Mouse (Mus musculus): Measurements from ENCODE around the gene Lpcat2b.
"Not testable (repeated sequence)": the region's sequence is repeated elsewhere in the genome, so short reads cannot be mapped to it uniquely, and the experiment has no call there.

Lpcat2b gene

DNA sequence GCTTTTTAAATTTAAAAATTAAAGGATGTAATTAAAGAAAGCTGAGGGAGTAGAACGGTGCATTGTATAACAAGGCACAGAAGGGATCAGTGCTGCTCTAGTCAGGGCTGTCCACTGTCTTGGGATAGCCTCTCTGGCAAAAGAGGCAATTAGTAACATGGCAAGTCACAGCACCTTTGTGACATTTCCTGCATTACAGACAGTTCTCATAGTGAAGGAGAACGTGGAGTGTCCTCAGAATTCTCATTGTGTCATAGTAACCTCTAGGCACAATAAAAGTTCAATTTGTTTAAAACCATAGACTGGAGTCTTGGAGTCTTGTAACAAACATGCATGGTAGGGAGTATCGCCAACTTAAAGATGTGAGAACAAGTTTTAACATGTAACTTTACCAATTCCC lies at the start of gene Lpcat2b:
Gene Lpcat2b, plus strand, starts transcription at position 301 of the 400 bp plus-strand sequence.
- DNase-seq (ENCODE audit: low spot score in 2 of 2) = no peak

DNA sequence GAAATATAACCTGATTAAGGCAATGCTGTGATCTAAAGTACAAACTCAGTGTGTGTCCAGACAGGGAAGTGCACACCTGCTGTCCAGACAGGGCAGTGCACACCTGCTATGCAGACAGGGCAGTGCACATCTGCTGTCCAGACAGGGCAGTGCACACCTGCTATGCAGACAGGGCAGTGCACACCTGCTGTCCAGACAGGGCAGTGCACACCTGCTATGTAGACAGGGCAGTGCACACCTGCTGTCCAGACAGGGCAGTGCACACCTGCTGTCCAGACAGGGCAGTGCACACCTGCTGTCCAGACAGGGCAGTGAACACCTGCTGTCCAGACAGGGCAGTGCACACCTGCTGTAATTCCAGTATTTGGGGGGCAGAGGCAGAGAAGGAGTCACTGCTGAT lies 44.9 kb upstream of the Lpcat2b start:
- not testable (repeated sequence) for DNase-seq (ENCODE audit: low spot score in 2 of 2)

DNA sequence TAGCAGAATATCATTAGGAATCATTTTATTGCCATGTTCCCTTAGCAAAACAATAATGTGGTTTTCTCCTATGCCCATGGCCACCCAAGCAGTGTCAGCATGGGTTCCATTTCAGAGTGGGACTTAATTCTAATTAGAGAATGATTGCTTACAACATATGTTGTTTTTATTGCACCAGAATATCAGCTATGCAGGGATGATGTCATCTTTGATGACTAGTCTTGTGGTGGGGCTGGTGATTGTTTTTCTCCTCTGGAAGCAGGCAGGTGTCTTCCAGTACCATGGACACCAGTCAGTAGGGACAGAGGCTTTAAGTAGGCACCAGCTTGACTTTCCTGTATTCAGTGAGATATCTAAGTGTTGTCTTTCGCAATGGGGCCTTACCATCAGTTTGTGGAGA lies 43.6 kb upstream of the Lpcat2b start:
- no peak for DNase-seq (ENCODE audit: low spot score in 2 of 2)

DNA sequence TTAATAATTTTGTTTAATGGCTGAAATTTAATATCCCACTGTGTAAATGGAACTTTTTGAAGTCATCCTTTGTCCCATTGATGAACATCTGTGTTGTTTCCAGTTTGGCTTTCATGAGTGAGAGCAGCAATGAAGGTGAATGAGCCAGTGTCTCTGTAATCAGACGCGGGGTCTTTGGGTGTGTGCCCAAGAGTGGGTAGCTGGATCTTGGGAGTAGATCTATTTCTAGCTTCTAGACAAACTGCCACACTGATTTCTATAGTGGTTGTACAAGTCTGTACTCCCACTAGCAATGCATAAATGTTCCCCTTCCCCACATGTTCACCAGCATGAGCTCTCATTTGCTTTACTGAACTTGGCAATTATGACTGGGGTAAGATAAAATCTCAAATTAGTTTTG lies 42.0 kb upstream of the Lpcat2b start:
- no peak for DNase-seq (ENCODE audit: low spot score in 2 of 2)

DNA sequence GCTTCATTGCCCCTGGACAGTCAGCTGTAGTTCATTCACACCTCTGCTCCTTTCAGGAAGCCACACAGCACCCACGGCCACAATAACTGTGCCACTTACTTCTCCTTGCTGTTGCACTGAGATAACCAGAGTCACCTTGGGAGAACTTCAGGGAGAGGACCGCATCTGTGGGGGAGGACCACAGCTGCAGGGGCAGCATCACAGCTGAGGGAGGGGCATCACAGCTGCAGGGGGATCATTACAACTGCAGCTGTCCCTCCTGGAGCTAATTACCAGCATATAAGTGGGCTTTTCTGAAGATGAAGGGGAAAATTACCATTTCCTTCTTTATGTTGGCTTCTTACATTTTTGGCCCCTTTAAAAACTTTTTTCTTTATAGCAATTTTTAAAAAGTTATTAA lies 36.9 kb upstream of the Lpcat2b start:
- no peak for DNase-seq (ENCODE audit: low spot score in 2 of 2)

DNA sequence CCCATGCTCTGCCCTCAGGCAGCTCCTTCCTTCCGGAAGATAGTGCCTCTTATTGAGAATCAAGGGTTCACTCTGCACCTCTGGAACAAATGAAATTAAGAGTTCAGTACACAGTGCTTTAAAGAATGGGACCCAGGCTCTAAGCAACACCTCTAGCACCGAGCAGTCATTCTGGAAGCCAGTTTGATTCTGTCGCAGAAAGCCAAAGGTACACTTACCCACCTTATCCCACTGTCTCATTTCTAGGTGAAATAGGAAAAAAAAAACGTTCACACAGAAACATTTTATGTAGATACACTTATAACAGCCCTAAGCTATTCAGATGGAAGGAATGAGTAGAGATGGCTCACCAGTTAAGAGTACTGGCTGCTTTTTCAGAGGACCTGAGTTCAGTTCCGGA lies 28.9 kb upstream of the Lpcat2b start, which contains the start of gene Ephx4:
Gene Ephx4, plus strand, starts transcription at position 301 of the 400 bp plus-strand sequence.
- no peak for DNase-seq (ENCODE audit: low spot score in 2 of 2)

DNA sequence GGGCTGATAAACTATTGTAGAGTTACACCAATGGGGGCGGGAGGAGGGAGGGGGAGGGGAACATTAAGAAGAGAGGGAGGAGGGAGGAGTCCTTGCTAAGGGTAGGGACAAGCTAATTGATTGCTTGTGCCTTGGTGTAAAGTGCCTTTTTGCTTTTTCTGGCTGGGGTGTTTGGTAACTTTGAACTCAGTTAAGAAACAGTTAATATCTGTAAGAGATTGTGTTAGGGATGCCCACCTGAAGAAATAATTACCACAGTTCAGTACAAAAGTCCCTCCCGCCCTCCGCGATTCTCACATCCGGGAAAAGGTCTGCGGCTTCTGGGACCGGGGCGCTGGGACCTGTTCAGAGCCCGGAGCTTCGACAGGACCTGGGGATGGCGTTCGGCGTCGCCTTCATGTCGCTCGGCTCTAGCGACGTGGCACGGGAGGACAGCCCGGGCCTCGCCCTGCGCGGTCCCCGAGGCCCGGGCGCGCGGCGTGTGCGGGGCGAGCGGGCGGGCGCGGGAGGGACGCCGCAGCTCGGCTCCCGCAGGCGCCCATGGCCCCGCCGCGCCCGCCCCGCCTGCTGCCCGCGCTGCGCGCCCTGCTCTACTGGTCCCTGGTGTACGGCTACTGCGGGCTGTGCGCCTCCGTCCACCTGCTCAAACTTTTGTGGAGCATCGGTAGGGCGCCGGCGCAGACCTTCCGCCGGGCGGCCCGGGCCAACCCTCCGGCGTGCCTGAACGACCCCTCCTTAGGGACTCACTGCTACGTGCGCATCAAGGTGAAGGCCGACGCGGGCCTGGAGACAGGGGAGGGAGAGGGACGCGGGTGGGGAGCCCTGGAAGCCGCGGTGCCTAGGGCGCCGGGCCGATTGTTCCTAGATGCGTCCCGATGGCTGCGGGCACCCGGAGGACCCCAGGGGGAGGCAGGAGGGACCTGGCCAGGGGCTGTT lies 28.1 kb upstream of the Lpcat2b start:
- DNase-seq (ENCODE audit: low spot score in 2 of 2) = peak; percentile 40 to 48

DNA sequence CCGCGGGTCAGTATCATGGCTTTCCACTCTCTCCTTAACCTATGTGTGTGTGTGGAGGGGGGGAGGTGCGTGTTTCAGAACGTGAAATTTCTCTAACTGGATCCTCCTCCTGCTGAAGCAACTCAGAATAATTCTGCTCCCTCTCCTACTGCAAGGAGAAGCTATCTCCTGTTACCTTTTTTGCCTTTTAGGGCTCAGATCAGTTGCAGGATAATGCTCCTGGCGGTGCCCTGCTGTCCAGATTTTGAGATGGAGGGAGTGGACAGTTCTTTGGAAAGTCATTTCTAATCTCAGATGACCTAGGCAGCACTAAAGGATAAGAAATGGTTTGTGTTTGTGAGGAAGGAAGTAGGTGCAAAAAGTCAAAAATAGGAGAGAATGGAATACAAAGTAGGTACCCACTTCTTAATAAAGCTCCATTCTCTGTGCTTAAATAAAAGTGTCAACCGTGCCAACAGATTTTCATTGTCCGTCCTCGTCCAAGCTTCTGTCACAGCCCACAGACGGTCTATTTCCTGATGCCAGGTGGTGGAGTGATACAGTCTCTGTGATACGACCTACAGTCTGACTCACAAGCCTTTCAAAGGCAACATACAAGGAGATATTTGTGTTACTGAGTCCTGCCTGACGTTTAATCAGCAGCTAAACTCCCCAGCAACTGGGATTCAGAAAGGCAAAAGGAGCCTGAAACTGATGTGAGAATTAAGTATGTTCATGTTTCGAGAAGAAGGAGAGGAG lies 27.2 kb upstream of the Lpcat2b start:
- peak; percentile 57 to 82 for DNase-seq (ENCODE audit: low spot score in 2 of 2)

DNA sequence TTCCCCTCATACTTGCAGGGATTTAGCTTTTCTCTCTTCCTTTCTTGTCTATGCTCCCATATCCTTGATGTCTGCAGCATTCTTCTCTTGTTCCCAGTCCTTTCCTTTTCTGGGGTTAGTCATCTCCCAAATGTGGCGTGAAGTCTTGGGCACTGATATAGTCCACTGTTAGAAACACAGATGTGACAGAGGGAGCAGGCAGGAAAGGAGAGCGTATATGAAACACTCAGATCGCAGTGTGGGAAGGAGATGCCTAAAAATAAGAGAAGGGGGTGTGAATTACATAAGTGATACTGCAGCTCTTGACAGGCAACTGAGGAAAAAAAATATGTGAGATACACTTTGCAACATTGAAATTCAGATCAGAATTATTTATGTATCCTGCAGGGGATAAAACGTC lies 26.0 kb upstream of the Lpcat2b start:
- DNase-seq (ENCODE audit: low spot score in 2 of 2) = peak; percentile 59 to 84

DNA sequence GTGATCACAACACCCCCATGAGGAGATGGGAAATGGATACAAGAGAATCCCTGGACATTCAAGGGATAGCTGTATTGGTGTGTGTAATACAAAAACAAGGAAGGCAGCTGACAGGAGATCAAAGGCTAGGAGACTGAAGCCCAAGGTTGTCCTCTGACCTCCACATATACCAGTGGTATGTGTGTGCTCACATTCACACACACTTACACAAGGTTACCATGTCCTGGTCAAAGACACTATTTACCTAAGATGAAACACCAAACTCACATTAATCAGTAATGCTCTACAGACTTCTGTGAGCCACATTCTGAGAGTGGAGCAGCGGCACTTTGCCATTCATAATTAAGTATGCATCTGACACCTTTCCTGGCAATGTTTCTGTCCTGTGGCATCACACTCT lies 21.0 kb upstream of the Lpcat2b start:
- DNase-seq (ENCODE audit: low spot score in 2 of 2) = no peak

DNA sequence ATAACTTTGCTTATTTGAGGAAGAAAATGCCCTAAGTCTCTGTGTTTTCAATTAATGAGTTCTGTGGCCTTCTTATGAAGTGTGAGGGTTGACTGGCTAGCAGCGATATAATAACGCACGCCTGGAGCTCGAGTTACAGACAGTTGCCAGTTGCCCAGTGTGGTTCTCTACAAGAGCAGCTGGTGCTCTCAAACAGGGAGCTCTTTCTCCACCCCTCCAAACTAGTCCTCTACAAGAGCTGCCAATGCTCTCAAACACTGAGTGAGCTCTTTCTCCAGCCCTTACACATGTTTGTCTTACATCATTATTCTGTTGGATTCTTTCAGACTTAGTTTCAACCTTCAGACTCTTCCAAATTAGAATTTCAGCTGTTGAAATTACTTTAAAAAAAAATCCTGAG lies 20.0 kb upstream of the Lpcat2b start:
- DNase-seq (ENCODE audit: low spot score in 2 of 2) = peak in 1 of 2 experiments; percentile 48

DNA sequence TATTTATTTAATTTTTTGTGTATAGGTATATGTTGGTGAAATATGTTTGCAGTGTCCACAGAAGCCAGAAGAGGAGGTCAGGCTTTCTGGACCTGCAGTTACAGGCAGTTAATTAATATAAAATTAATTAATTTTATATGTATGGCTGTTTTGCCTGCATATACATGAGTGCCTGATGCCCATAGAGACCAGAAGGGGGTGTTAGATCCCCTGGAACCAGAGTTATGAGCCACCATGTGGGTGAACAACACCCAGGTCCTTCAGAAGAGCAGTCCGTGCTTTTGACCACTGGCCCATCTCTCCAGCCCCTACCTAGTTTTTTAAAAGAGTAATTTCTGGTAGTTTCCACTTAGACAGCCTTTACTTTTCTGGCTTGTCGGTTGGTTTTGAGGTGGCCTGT lies 19.1 kb upstream of the Lpcat2b start:
- no peak for DNase-seq (ENCODE audit: low spot score in 2 of 2)

DNA sequence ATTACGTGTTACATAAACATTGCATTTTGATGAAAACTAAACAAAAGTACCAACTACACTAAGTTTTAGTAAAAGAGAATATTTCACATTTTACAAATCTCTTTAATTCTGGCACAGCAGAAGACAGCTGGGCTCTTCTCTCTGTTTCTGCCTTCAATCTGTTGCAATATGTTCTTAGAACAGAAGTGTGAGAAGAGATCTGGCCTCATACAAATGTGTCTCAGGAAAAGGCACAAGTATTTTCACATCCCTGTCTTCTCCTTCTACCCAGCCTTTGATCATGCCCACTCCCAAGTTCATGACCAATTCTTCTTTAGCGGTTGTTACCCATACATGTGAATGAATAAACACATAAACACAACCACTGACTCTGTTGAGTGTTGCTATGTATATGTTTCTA lies 16.3 kb upstream of the Lpcat2b start:
- DNase-seq (ENCODE audit: low spot score in 2 of 2) = peak in 1 of 2 experiments; percentile 67

DNA sequence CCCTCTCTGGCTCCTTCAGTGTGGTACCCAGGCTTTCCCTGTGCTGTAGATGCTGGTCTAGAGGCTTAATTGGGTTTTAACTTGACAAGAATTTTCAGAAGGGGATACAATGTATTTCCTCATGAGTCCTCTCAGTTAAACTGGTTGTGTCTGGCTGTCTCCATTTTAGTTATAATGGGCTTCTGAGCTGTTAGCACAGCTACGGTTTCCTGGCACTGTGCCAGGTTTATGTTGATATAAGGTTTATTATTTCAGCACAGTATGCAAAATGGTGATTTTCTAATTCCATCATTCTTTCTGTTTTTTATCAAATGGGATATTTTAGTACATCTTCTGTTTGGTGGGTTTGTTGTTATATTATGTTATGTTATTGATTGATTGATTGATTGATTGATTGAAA lies 9.7 kb upstream of the Lpcat2b start:
- no peak for DNase-seq (ENCODE audit: low spot score in 2 of 2)

DNA sequence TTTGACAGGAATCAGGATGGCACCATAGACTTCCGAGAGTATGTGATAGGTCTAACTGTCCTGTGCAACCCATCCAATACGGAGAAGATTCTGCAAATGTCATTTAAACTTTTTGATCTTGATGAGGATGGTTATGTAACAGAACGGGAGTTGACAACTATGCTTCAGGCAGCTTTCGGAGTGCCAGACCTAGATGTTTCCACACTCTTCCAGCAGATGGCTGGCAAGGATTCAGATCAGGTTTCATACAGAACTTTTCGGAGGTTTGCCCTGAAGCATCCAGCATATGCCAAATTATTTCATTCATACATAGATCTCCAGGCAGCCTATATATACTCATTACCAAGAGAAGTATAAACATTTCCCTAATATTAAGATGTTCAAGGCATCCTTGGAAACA lies 2.7 kb downstream of the Lpcat2b start:
- peak in 1 of 2 experiments; percentile 49 for DNase-seq (ENCODE audit: low spot score in 2 of 2)

DNA sequence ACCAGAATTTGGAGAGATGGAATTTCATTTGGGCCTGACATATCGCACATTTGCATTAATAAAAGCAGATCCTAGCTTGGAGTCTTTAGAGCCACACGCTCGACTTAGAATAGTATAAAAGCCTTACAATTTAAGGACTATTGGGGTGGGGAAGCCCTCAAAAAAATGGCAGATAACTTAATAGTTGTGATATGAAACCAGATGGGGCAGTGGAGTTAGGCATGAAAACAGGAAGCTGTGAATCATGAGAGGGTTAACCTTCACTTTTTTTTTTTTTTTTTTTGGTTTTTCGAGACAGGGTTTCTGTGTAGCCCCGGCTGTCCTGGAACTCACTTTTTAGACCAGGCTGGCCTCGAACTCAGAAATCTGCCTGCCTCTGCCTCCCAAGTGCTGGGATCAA lies 4.8 kb downstream of the Lpcat2b start:
- DNase-seq (ENCODE audit: low spot score in 2 of 2) = no peak

DNA sequence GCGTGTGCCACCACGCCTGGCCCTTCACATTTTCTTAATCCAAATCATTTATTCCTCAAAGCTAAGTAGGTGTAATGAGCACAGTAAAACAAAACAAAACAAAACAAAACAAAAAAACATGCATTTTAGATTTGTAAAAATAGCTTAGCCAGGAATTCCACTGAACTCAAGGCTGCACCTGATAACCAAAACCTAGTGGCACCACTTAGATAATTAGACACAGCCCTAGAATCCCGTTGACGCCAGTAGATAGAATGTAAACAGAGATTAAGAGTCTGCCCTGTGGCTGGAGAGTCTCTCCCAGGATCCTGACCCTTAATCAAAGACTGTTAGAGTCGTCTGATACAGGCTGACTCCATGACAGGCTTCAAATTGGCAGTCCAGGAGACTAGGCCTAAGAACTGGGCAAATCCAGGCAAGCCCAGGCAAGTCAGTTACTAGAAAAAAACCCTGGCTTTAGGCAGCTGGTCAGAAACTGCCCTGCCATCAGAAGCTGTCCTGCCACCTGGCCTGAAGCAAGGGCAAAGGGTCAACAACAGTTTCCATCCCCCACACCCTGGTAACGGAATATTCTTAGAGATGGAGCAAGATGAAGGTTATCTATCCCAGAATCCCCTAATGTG lies 5.3 kb downstream of the Lpcat2b start:
- no peak for DNase-seq (ENCODE audit: low spot score in 2 of 2)

DNA sequence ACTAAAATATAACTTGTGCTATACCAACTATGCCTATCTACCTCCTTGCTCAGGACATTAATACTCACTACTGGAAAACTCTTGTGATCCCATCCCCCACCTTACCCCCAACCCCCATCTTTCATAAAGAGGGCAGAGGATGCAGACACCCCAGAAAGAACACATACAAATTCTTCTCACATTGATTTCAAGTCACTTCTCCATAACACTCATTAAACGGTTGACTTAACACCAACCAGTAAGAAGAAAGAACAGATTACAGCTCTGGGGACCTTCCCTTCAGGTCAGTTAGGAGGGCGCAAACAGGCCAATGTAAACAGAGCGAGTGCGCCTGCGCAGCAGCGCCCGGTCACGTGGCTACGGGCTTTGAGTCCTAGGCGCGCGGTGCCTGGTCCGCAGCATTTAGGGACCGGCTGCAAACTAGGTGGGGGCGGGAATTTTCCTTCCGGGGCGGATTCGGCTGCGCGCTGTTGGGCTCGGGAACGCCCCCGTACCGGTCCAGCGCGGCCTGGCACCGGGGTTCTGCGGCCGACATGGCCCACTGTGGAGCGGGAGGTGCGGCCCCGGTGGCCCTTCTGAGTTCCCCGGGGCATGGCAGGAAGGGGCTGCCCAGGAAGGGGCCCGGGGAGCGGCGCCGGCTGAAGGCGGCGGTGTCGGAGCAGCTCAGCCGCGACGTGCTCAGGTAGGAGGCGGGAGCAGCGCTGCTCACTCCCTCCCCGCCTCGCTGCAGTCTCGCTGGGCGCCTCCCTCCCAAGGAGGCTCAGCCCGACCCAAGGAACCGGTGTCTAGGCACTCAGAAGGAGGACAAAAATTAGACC lies 6.3 kb downstream of the Lpcat2b start, which contains the start of gene Btbd8:
Gene Btbd8, plus strand, starts transcription at position 534 of the 818 bp plus-strand sequence.
- DNase-seq (ENCODE audit: low spot score in 2 of 2) = peak; percentile 89 to 90

DNA sequence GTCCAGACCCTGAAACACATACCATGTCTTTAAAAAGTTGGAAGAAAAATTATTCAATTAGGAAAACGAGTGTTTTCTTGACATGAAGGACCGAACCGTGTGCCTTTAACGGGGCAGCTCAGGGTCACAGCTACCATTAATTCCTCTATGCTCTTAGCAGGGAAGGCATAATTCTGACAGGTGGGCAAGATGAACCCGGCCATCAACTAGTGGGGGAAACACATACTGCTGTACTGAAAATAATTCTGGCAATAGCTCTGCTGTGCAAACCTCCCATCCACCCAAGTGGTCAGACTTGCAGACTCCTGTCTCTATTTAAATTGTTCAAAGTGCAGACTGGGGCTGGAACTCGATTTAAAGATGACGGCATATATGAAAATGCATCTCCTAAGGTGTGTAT lies 7.0 kb downstream of the Lpcat2b start:
- no peak for DNase-seq (ENCODE audit: low spot score in 2 of 2)

DNA sequence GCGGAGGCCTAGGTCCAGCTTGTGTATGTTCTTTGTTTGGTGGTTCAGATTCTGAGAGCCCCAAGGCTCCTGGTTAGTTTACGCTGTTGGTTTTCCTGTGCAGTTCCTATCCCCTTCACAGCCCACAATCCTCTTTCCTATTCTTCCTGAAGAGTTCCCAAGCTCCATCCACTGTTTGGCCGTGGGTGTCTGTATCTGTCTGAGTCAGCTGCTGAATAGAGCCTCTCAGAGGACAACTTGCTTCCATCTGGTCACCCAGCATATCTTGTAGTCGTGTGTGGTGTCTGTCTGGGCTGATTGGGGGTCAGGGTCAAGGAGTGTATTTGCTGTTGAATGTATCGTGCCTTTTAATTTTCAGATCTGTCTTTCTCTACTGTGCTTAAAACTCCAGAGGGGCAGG lies 10.5 kb downstream of the Lpcat2b start:
- peak in 1 of 2 experiments; percentile 30 for DNase-seq (ENCODE audit: low spot score in 2 of 2)

DNA sequence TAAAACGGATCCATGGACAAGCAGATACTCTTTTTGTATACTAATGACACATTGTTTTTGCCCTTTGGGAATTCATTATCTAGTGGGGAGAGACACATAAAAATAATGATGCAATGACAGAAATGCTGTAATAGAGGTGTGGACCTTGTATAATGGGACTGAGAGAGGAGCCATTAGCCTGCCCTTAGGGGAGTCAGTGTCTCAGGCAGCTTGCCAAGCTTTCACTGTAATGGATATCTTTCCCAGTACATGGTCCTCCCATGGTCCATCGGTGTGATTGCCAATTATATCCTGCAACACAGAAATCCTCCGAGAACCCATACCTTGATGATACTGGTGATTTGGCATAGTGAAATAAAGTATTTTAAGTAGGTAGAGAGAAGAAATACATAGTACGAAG lies 12.9 kb downstream of the Lpcat2b start:
- DNase-seq (ENCODE audit: low spot score in 2 of 2) = no peak

All from frontal cortex, postnatal 36 days (tissue).